Mouse (Mus musculus) G1E (cell line): Measurements from ENCODE around the gene Chrnb1. TPM values are rescaled to one million over a fixed set of nuclear protein-coding genes. Genes with fewer than 3 reads are reported as not detected.

Experiments
- ATAC-seq: 2 replicates; pipeline ENCODE4 v1.8.0; 2016; ENCODE audit warnings: mild to moderate bottlenecking; ENCODE audit not compliant: insufficient number of reproducible peaks, poor library complexity, low FRiP score, severe bottlenecking; ENCODE audit errors: extremely low read depth
- DNase-seq: peaks from one replicate; pipeline ENCODE4 v3.0.0; 2012; ENCODE audit warnings: low spot score
- H3K27me3 ChIP-seq: 2 replicates; pipeline ENCODE4 v1.6.1; 2012; ENCODE audit warnings: mild to moderate bottlenecking, low read length, inconsistent platforms; ENCODE audit not compliant: insufficient read depth
- H3K36me3 ChIP-seq: replicated peaks from 2 replicates; pipeline ENCODE3; 2012; ENCODE audit warnings: mild to moderate bottlenecking, inconsistent platforms
- H3K4me1 ChIP-seq: 2 replicates; pipeline ENCODE4 v1.6.1; 2012; ENCODE audit warnings: low read depth, low read length, inconsistent platforms, mixed read lengths; ENCODE audit not compliant: insufficient read depth
- H3K4me3 ChIP-seq: 2 replicates; pipeline ENCODE4 v1.5.1; 2012; ENCODE audit warnings: low read depth, mild to moderate bottlenecking, inconsistent platforms, low read length, moderate library complexity, mixed read lengths
- H3K9me3 ChIP-seq: replicated peaks from 2 replicates; pipeline ENCODE4 v1.6.1; 2012; ENCODE audit warnings: inconsistent platforms
- CTCF ChIP-seq: IDR thresholded peaks from 2 replicates; pipeline ENCODE4 v1.5.1; 2012; ENCODE audit warnings: low read depth, low read length, inconsistent platforms, mixed read lengths
- GATA1 ChIP-seq: IDR thresholded peaks from 2 replicates; pipeline ENCODE4 v1.6.1; 2012; ENCODE audit warnings: borderline replicate concordance, low read length, inconsistent platforms, mixed read lengths
- GATA2 ChIP-seq: IDR thresholded peaks from 2 replicates; pipeline ENCODE4 v1.6.1; 2012; ENCODE audit warnings: low read depth, low read length, inconsistent platforms, borderline replicate concordance
- POLR2AphosphoS5 ChIP-seq: IDR thresholded peaks from 2 replicates; pipeline ENCODE4 v1.6.1; 2012; ENCODE audit warnings: low read depth, low read length, inconsistent platforms; ENCODE audit not compliant: insufficient replicate concordance
- TAL1 ChIP-seq: conservative IDR thresholded peaks from 2 replicates; pipeline ENCODE4 v1.6.1; 2012; ENCODE audit warnings: low read depth, low read length, inconsistent platforms, mixed read lengths
- polyA plus RNA-seq: library from polyadenylated mRNA; stranded (reverse); fragments of >175 nt; gene quantifications from 2 replicates; pipeline ENCODE4 v1.2.3, GENCODE M21; 2012
- total RNA-seq, 2 experiments: library from RNA; stranded (forward) in 1 of 2; stranded (reverse) in 1 of 2; fragments of 200-1000 nt in 1 of 2; fragments of >200 nt in 1 of 2; fragmentation: Nextera tagmentation in 1 of 2; gene quantifications; 2 replicates each; pipeline ENCODE4 v1.2.3; 2014 to 2017

The Chrnb1 gene
- total and polyA plus RNA-seq, 3 experiments = 0.50 to 2.8 (median 1.2) TPM

GRCm38 (mm10) chr11:69777504-69778257 lies 18.1 kb downstream of the Chrnb1 start:
- DNase-seq (no peak), ATAC-seq (no peak)
- no peaks in the 10 kb centered on the region for H3K9me3 ChIP-seq
- peaks cover 50% of the 10 kb centered on the region for H3K36me3 ChIP-seq
- peaks cover 8% of the 10 kb centered on the region for H3K4me1 ChIP-seq
- H3K4me3 ChIP-seq = no peak overlapping the region
- TF ChIP-seq GATA1 (no peak), CTCF (no peak), GATA2 (no peak), TAL1 (no peak), POLR2AphosphoS5 (no peak)
- peaks cover 28% of the 10 kb centered on the region for H3K27me3 ChIP-seq

GRCm38 (mm10) chr11:69776488-69776887 lies 19.3 kb downstream of the Chrnb1 start:
- ATAC-seq (no peak), DNase-seq (no peak)
- no peak overlapping the region for H3K4me3 ChIP-seq
- H3K27me3 ChIP-seq = peaks cover 20% of the 10 kb centered on the region
- H3K4me1 ChIP-seq = peaks cover 8% of the 10 kb centered on the region
- peaks cover 53% of the 10 kb centered on the region for H3K36me3 ChIP-seq
- H3K9me3 ChIP-seq = no peaks in the 10 kb centered on the region
- TF ChIP-seq GATA1 = no peak
- TF ChIP-seq CTCF = no peak
- no peak for TF ChIP-seq GATA2
- TF ChIP-seq POLR2AphosphoS5 = no peak
- TF ChIP-seq TAL1 = no peak

- TF ChIP-seq GATA2 (no peak), POLR2AphosphoS5 (no peak), TAL1 (no peak), CTCF (no peak), GATA1 (no peak)
- Histone ChIP-seq H3K36me3 (peaks cover 55% of the 10 kb centered on the region), H3K4me1 (peaks cover 8% of the 10 kb centered on the region), H3K4me3 (no peak overlapping the region), H3K9me3 (no peaks in the 10 kb centered on the region), H3K27me3 (peaks cover 18% of the 10 kb centered on the region)
- no peak for DNase-seq
- no peak for ATAC-seq
These were observed 20.0 kb downstream of the Chrnb1 start for GRCm38 (mm10) chr11:69775716-69776115.

GRCm38 (mm10) chr11:69774961-69775360 lies 20.8 kb downstream of the Chrnb1 start:
- H3K4me3 ChIP-seq = no peak overlapping the region
- TF ChIP-seq POLR2AphosphoS5 (no peak), CTCF (no peak), TAL1 (no peak)
- peaks cover 61% of the 10 kb centered on the region for H3K36me3 ChIP-seq
- H3K27me3 ChIP-seq = peaks cover 15% of the 10 kb centered on the region; the same call in 1 of the 2 replicates
- DNase-seq = no peak
- no peaks in the 10 kb centered on the region for H3K9me3 ChIP-seq
- ATAC-seq = no peak
- peaks cover 8% of the 10 kb centered on the region for H3K4me1 ChIP-seq

- H3K27me3 ChIP-seq = no peaks in the 10 kb centered on the region
- peaks cover 25% of the 10 kb centered on the region for H3K36me3 ChIP-seq
- H3K4me3 ChIP-seq = no peak overlapping the region
- no peaks in the 10 kb centered on the region for H3K9me3 ChIP-seq
- ATAC-seq (no peak), DNase-seq (no peak)
- TF ChIP-seq GATA1 = no peak
- no peak for TF ChIP-seq CTCF
- TF ChIP-seq TAL1 = no peak
- no peak for TF ChIP-seq GATA2
- no peak for TF ChIP-seq POLR2AphosphoS5
- H3K4me1 ChIP-seq = peaks cover 27% of the 10 kb centered on the region
These were observed 28.2 kb downstream of the Chrnb1 start for GRCm38 (mm10) chr11:69767625-69767909.

- TF ChIP-seq TAL1 (no peak), GATA1 (no peak), GATA2 (no peak), POLR2AphosphoS5 (no peak), CTCF (no peak)
- Histone ChIP-seq H3K4me1 (peaks cover 29% of the 10 kb centered on the region), H3K36me3 (peaks cover 25% of the 10 kb centered on the region), H3K9me3 (no peaks in the 10 kb centered on the region), H3K4me3 (peak overlapping the region; percentile 80), H3K27me3 (no peaks in the 10 kb centered on the region)
- DNase-seq (no peak), ATAC-seq (no peak)
These were observed 28.7 kb downstream of the Chrnb1 start for GRCm38 (mm10) chr11:69766872-69767624.
